Mouse (Mus musculus) stomach, embryonic 14.5 days (tissue): Measurements from ENCODE around the gene Med26. TPM values are rescaled to one million over a fixed set of nuclear protein-coding genes. Genes with fewer than 3 reads are reported as not detected.
A peak's percentile ranks its signal among the peaks of the same experiment; 100 is the strongest.

Experiments
- ATAC-seq: fragments of 200-750 bp; cut with Nextera tagmentation; 2 replicates; pipeline ENCODE4 v1.8.0; 2017; ENCODE audit warnings: low read depth, moderate TSS enrichment; ENCODE audit not compliant: insufficient number of reproducible peaks, insufficient read depth, low FRiP score
- H3K27ac ChIP-seq: fragments of 300-500 bp; sonication (generic); 2 replicates; pipeline ENCODE4 v1.5.1; 2014; ENCODE audit warnings: mild to moderate bottlenecking, low read length, moderate library complexity, mixed read lengths
- H3K27me3 ChIP-seq: fragments of 300-500 bp; sonication (generic); 2 replicates; pipeline ENCODE4 v1.6.1; 2014; ENCODE audit warnings: low read length, control low read depth, mixed read lengths; ENCODE audit not compliant: control insufficient read depth, insufficient read depth
- H3K36me3 ChIP-seq: fragments of 300-500 bp; sonication (generic); 2 replicates; pipeline ENCODE4 v1.6.1; 2014; ENCODE audit warnings: mild to moderate bottlenecking, control low read depth, low read length, moderate library complexity, mixed read lengths; ENCODE audit not compliant: control insufficient read depth, insufficient read depth
- H3K4me1 ChIP-seq: fragments of 300-500 bp; sonication (generic); 2 replicates; pipeline ENCODE4 v1.6.1; 2014; ENCODE audit warnings: low read length, control low read depth, mixed read lengths; ENCODE audit not compliant: control insufficient read depth, insufficient read depth
- H3K4me2 ChIP-seq: fragments of 300-500 bp; sonication (generic); replicated peaks from 2 replicates; pipeline ENCODE4 v1.6.1; 2014; ENCODE audit warnings: low read depth, low read length, control low read depth
- H3K4me3 ChIP-seq: fragments of 300-500 bp; sonication (generic); 2 replicates; pipeline ENCODE4 v1.5.1; 2014; ENCODE audit warnings: low read depth, low read length, control low read depth
- H3K9ac ChIP-seq: fragments of 300-500 bp; sonication (generic); replicated peaks from 2 replicates; pipeline ENCODE4 v1.6.1; 2014; ENCODE audit warnings: low read depth, mild to moderate bottlenecking, control low read depth, low read length, moderate library complexity, mixed read lengths
- H3K9me3 ChIP-seq: fragments of 300-500 bp; sonication (generic); 2 replicates; pipeline ENCODE4 v1.6.1; 2016; ENCODE audit warnings: low read depth, low read length, control low read depth; ENCODE audit not compliant: control insufficient read depth
- WGBS: fragments of 180-500 bp; shearing (Covaris S2); extraction: QIAGEN DNeasy Blood & Tissue Kit; methylation state at CpG from one replicate; pipeline ENCODE4 v1.1.7; 2014; 5-methylcytosine and 5-hydroxymethylcytosine counted together
- polyA plus RNA-seq: library from polyadenylated mRNA; unstranded; fragments of >200 nt; fragmentation: Nextera tagmentation; extraction: Ambion mirVana; gene quantifications from 2 replicates; pipeline ENCODE4 v1.2.1, GENCODE M21; 2014

The Med26 gene
- polyA plus RNA-seq, 1 experiment from 2014 or later, result 13.3 TPM

DNA sequence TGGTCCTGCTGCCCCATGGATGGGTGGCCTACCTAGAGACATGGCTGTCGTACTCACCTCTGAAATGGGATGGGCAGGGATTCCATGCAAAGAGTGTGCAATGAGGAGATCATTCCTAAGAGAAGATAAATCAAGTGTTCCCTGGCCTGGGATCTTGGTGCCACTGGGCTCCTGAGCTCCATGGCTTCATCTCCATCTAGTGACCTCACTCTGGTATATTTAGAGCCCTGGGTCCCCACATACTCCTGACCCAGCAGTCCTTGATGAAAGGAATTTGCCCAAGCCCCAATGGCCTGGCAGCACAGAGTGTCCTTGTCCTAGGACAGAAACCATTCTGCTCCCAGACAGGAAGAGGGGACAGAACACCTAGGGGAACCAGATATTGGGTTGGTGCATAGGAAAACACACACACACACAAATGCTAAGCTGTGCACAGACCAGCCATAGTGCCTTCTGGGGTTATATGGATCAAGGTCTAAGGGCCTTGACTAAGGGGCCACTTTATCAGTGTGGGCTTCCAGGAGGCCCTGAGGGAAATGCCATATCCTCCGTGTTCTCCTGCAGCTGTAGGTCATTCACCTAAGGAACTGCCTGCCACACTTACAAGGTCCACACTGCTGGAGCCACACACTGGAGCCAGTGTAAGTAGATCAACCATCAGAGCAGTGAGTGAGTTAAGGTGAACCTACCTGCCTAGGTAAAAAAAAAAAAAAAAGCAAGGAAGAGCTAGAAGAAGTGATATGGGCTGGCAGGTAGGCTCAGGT is 48.4 kb downstream of the Med26 start:
- H3K9me3 ChIP-seq, result no peaks in the 10 kb centered on the region
- no peak overlapping the region for H3K4me3 ChIP-seq
- no peak for ATAC-seq
- H3K27ac ChIP-seq, result no peak overlapping the region
- no peaks in the 10 kb centered on the region for H3K27me3 ChIP-seq
- no peak overlapping the region for H3K9ac ChIP-seq
- peaks cover 25% of the 10 kb centered on the region for H3K36me3 ChIP-seq
- no peak overlapping the region for H3K4me2 ChIP-seq
- WGBS, result 85% methylated on average over 2 of the region's 2 CpGs
- no peaks in the 10 kb centered on the region for H3K4me1 ChIP-seq

DNA sequence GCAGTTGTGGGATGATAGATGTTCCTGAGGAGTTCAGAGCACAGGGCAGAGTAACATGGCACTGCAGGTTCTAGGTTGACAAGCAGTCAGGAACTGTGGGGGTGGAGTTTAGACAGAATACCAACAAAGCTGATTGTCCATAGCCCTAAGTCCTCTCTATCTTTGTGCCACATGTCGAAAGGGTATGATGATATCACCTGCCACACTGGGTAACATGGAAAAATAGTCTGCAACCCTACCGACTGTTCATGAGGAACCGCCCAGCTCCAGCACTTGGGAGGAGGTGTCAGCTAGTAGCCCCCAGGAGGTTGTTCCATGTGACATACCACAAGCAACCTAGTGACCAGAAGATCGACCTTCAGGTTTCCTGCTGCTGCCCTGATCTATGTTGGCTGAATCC is 49.5 kb downstream of the Med26 start:
- WGBS, result 93% methylated on average over 4 of the region's 4 CpGs
- Histone ChIP-seq H3K27ac (no peak overlapping the region), H3K27me3 (no peaks in the 10 kb centered on the region), H3K4me1 (peaks cover 6% of the 10 kb centered on the region; the same call in 1 of the 2 replicates), H3K4me2 (no peak overlapping the region), H3K9ac (no peak overlapping the region), H3K36me3 (peaks cover 25% of the 10 kb centered on the region), H3K4me3 (no peak overlapping the region), H3K9me3 (no peaks in the 10 kb centered on the region)
- no peak for ATAC-seq

DNA sequence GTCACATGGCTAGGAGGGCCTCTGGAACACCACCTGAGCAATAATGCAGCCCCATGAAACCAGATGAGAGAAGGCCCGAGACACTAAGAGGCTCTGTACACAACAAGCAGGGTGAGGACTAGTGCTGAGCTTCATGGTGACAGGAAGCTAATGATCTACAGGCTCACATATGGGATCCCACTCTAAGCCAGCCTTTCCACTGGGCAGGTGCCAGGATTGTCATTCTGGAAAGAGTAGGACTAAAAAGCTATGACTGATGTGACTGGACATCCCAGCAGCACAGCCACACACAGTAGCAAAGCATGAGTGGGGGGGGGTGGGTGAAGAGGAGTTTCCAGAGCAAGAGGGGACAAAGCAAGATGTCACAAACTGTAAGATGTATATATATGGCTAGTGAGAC is 50.2 kb downstream of the Med26 start:
- Histone ChIP-seq H3K4me1 (peaks cover 9% of the 10 kb centered on the region; the same call in 1 of the 2 replicates), H3K27me3 (no peaks in the 10 kb centered on the region), H3K4me2 (no peak overlapping the region), H3K27ac (no peak overlapping the region), H3K4me3 (no peak overlapping the region), H3K9ac (no peak overlapping the region), H3K9me3 (no peaks in the 10 kb centered on the region), H3K36me3 (peaks cover 25% of the 10 kb centered on the region)
- no peak for ATAC-seq
- 76% methylated on average over 1 of the region's 1 CpGs for WGBS

DNA sequence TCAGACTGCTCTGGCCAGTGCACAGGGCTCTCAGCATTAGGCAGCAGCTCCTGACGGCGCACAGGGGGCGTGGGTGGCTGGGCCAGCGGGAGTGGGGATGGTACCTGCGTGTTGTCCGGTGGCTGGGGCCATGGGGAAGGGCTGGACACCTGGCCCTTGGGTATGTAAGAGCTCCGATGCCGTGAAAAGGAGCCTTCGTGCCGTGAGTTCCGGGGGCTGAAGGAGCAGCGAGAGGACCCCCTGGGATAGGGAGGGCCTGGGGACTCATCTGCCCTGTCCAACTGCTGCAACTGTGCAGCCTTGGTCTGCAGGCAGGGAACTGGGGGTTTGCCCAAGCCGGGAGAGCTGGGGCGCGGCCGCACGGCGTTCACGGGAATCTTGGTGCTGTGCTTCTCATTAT is 51.9 kb downstream of the Med26 start:
- Histone ChIP-seq H3K27me3 (no peaks in the 10 kb centered on the region), H3K9ac (no peak overlapping the region), H3K27ac (no peak overlapping the region), H3K9me3 (no peaks in the 10 kb centered on the region), H3K4me1 (peaks cover 13% of the 10 kb centered on the region), H3K4me3 (no peak overlapping the region), H3K36me3 (peaks cover 21% of the 10 kb centered on the region), H3K4me2 (no peak overlapping the region)
- 87% methylated on average over 19 of the region's 19 CpGs for WGBS
- ATAC-seq, result no peak

DNA sequence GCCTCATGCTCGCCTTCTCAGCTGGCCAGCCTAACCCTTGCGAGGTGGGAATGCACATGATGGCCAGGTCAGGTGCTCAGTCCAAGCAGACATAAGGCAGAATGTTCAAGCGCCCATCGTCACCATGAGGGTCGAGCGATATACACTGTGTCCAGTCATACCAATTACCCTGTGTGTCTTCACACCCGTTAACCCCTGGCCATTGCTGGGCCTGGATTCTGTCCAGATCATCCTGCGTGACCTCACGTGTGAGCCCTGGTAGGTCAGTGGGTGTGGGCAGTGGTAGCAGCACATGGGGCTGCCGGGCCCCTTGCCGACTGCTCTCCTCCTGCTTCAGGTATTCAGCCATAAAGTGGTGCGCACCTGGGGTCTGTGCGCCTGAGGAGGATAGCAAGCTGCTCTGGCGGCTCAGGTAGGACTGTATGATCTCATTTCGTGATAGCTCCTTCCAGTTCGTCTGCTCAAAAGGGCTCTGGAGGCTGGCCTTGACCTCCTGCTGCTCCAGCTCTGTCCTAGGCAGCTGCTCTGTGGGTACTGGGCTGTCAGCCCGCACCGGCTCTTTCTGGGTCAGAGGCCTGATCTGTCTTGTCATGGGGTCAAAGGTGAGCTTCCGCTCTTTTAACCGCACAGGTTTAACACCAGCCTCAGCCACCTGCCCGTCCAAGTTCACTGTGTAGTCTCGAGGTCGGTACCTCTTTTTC is 52.5 kb downstream of the Med26 start:
- no peak for ATAC-seq
- H3K27ac ChIP-seq, result no peak overlapping the region
- no peak overlapping the region for H3K4me2 ChIP-seq
- peaks cover 21% of the 10 kb centered on the region for H3K36me3 ChIP-seq
- H3K27me3 ChIP-seq, result no peaks in the 10 kb centered on the region
- no peak overlapping the region for H3K9ac ChIP-seq
- WGBS, result 83% methylated on average over 23 of the region's 23 CpGs
- H3K4me1 ChIP-seq, result peaks cover 19% of the 10 kb centered on the region
- no peak overlapping the region for H3K4me3 ChIP-seq
- no peaks in the 10 kb centered on the region for H3K9me3 ChIP-seq

DNA sequence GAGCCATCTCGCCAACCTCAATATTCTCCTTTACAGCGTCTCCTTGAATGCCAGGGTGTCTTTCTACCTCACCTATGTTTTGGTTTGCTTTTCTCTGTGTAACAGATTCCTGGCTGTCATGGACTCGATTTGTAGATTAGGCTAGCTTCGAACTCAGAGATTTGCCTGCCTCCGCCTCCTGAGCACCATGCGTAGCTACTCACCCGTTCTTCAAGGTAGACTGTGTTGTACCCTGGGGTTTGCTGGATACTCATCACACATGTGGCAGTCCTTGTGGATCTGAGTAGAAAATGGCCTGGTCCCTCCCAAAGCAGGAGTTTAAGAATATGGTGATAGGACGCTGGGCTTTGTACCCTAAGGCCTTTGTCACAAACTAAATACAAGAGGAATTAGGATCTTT is 54.7 kb downstream of the Med26 start:
- Histone ChIP-seq H3K9ac (peak overlapping the region; percentile 31), H3K4me3 (peak overlapping the region; percentile 79), H3K9me3 (no peaks in the 10 kb centered on the region), H3K4me2 (peak overlapping the region; percentile 66), H3K4me1 (peaks cover 23% of the 10 kb centered on the region), H3K27ac (no peak overlapping the region), H3K27me3 (no peaks in the 10 kb centered on the region), H3K36me3 (peaks cover 21% of the 10 kb centered on the region)
- 10% methylated on average over 8 of the region's 8 CpGs for WGBS
- no peak for ATAC-seq

DNA sequence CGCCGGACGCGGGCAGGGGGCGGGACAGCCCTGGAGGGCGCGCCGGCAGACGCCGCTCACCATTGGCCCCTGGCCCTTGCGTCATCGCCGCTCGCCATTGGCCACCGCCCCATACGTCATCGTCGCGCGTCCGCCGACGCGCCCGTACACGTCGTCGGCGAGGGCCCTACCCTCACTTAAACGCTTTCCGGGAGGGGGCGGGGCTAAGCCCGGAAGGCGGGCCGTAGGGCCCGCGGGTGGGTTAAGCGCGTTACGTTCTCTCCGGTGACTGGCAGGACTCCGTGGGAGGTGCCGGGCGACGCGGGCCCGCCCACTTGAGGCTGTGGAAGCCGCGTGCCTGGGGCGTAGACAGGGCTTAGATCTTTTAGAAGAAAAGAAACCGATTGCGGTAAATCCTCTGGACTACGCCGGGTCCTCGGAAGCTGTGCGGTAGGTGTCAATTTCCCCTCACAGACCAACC is 55.4 kb downstream of the Med26 start:
- WGBS, result under 1% methylated on average over 44 of the region's 56 CpGs
- no peaks in the 10 kb centered on the region for H3K27me3 ChIP-seq
- ATAC-seq, result peak; percentile 96
- peak overlapping the region; percentile 79 for H3K4me3 ChIP-seq
- peaks cover 23% of the 10 kb centered on the region for H3K4me1 ChIP-seq
- H3K27ac ChIP-seq, result peak overlapping the region; percentile 29
- no peaks in the 10 kb centered on the region for H3K9me3 ChIP-seq
- H3K4me2 ChIP-seq, result peak overlapping the region; percentile 92
- peak overlapping the region; percentile 83 for H3K9ac ChIP-seq
- H3K36me3 ChIP-seq, result peaks cover 26% of the 10 kb centered on the region

DNA sequence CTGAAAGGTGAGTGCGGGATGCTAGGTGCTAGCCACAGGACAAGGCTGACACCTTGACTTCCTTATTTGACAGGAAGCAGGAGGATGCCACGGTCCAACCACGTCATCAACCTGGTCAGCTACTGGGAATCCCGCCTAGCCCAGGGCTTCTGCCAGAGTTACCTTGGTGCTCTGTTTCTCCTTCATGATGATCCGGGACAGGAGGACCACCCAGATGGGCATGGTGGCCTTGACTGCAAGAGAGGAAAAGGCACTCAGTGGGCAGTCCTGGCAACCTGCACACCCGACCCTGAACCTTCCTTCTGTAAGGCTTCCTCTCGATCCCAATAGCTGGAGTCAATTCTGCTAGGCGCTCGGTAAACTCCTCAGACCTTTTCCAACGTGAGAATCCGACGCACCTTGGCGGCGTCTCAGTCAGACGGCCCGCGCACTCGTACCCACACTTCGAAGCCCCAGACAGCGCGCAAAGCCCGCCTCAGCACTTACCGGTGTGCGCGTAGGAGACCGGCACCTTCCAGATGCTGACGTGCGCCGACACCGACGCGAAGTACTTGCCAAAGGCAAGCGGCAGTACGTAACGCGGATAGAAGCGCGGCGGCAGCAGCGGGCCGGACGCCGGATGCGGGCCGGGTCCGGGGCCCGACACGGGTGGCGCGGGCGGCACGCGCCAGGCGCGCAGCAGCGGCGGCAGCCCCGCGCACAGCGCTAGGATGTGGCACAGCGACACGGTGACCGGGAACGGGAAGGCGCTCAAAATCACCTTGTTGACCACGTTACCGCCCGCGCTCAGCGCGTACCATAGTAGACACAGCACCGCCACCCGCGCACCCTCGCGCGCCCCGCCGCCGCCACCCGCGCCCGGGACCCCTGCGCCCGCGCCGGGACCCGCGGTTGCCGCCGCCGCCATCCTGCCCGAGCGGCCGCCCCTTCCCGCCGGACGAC is 56.1 kb downstream of the Med26 start, which contains the start of gene Slc35e1:
Gene Slc35e1, minus strand, starts transcription at position 935 of the 942 bp plus-strand sequence.
- Histone ChIP-seq H3K27ac (peak within 1 kb of the TSS; percentile 63), H3K27me3 (no peaks in the 10 kb centered on the region), H3K9me3 (no peaks in the 10 kb centered on the region), H3K4me1 (peaks cover 23% of the 10 kb centered on the region), H3K4me2 (peak within 1 kb of the TSS; percentile 92), H3K4me3 (peak within 1 kb of the TSS; percentile 79), H3K9ac (peak within 1 kb of the TSS; percentile 83), H3K36me3 (peaks cover 31% of the 10 kb centered on the region)
- under 1% methylated on average over 89 of the region's 98 CpGs for WGBS
- ATAC-seq, result peak; percentile 23; the same call in 1 of the 2 replicates
